Mouse (Mus musculus): ENCODE results near the gene Smpx. TPM values are rescaled to one million over a fixed set of nuclear protein-coding genes. Genes with fewer than 3 reads are reported as not detected.
A peak's percentile ranks its signal among the peaks of the same experiment; 100 is the strongest.

Smpx gene
- total and polyA plus RNA-seq, 2 experiments from 2014 or later, result not detected

DNA sequence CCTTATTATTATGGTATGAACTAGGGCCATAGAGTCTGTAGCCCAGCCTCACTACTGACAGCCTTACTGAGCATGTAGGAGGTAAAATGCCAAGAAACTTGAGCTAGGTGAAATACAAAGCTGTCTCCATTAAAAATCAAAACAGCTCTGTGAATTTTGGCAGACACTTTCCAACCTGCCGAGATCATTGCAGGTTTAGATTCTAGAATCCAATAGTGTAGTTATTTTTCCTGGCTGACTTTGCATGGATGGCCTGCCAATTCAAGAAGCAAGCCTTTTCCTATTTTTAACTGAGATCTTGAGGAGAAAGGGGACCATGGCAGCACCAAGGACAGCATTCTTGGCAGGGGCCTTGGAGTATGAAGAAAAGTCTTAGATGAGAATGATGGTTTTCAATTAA lies 35.6 kb downstream of the Smpx start:
- Histone ChIP-seq H3K36me3 (ENCODE audit: insufficient read depth) (no peaks in the 10 kb centered on the region), H3K27ac (ENCODE audit: low read depth, low read length) (no peak overlapping the region), H3K4me2 (ENCODE audit: low read depth) (no peak overlapping the region), H3K4me3 (ENCODE audit: low read depth, low read length) (no peak overlapping the region), H3K4me1 (ENCODE audit: insufficient read depth) (0 out of 2 replicates have a peak, but pooled peaks cover 5% of the 10 kb centered on the region), H3K27me3 (ENCODE audit: insufficient read depth, low read length) (no peaks in the 10 kb centered on the region), H3K9ac (no peak overlapping the region), H3K9me3 (ENCODE audit: low read length) (no peaks in the 10 kb centered on the region)
- no peak for TF ChIP-seq CTCF (IDR thresholded peaks at IDR 0.05; ENCODE audit: low read depth)
- WGBS, result 65% methylated on average over 1 of the region's 1 CpGs
- DNase-seq, result no peak
- peak; percentile 19; the same call in 1 of the 2 replicates for ATAC-seq

DNA sequence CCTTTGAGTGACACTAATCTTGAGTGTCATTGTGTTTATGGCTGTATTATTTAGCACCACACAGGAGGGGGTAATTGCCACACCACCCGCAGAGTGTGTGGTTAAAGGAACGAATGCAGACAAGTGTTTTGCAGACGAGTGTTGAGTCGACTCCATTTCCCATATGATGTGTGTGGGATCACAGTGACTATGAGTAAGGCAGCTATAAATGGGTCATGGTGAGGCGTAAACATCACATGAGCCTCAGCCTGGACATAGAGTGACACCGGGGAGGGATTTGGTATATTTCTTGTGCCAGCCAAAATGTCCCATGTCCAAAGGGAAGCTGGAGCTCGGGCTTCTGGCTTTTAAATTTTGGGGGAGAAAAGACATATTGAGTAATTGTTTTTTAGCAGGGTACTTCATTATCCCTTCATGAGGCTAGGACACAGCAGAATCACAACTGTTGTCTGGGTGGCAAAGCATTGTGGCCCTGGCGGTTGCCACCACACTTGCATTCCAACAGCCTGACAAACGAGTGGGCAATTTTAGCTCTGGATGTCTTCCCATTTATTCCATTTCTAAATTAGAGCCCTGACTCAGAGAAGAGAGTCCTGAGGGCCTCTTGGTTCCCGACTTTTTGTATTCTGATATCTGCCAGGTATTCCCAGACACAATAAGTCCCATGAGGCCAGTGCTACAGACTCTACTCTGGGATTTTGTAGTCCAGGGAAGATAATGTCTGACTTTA lies 49.3 kb downstream of the Smpx start:
- Histone ChIP-seq H3K27me3 (ENCODE audit: insufficient read depth, low read length) (no peaks in the 10 kb centered on the region), H3K9me3 (ENCODE audit: low read length) (no peaks in the 10 kb centered on the region), H3K4me3 (ENCODE audit: low read depth, low read length) (no peak overlapping the region), H3K4me2 (ENCODE audit: low read depth) (no peak overlapping the region), H3K4me1 (ENCODE audit: insufficient read depth) (no peaks in the 10 kb centered on the region), H3K9ac (no peak overlapping the region), H3K36me3 (ENCODE audit: insufficient read depth) (no peaks in the 10 kb centered on the region), H3K27ac (ENCODE audit: low read depth, low read length) (no peak overlapping the region)
- ATAC-seq (no peak), DNase-seq (no peak)
- WGBS, result 75% methylated on average over 10 of the region's 10 CpGs
- no peak for TF ChIP-seq CTCF (IDR thresholded peaks at IDR 0.05; ENCODE audit: low read depth)

DNA sequence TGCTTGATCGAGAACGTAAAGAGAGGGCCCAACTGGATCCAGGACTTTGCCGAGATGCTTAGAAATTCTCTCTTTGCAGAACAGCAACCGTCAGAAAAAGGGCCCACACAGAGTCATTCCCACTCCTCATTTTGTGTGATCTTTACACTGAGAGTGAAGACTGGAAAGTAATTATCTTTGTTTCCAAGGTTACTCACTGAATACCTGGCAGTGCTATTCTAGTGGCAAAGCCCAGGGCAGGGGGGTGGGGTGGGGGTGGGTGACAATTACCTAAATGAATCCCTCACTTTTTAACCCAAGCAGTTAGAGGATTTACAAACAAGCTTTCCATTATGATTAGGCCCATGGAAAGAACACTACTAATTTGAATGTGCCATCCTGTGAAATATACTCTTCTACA lies 55.8 kb downstream of the Smpx start:
- Histone ChIP-seq H3K4me3 (ENCODE audit: low read depth, low read length) (no peak overlapping the region), H3K27ac (ENCODE audit: low read depth, low read length) (no peak overlapping the region), H3K9ac (no peak overlapping the region), H3K9me3 (ENCODE audit: low read length) (no peaks in the 10 kb centered on the region), H3K36me3 (ENCODE audit: insufficient read depth) (no peaks in the 10 kb centered on the region), H3K4me1 (ENCODE audit: insufficient read depth) (no peaks in the 10 kb centered on the region), H3K27me3 (ENCODE audit: insufficient read depth, low read length) (no peaks in the 10 kb centered on the region), H3K4me2 (ENCODE audit: low read depth) (no peak overlapping the region)
- TF ChIP-seq CTCF (IDR thresholded peaks at IDR 0.05; ENCODE audit: low read depth), result no peak
- WGBS, result 32% methylated on average over 4 of the region's 4 CpGs
- ATAC-seq (peak; percentile 61; the same call in 1 of the 2 replicates), DNase-seq (no peak)

DNA sequence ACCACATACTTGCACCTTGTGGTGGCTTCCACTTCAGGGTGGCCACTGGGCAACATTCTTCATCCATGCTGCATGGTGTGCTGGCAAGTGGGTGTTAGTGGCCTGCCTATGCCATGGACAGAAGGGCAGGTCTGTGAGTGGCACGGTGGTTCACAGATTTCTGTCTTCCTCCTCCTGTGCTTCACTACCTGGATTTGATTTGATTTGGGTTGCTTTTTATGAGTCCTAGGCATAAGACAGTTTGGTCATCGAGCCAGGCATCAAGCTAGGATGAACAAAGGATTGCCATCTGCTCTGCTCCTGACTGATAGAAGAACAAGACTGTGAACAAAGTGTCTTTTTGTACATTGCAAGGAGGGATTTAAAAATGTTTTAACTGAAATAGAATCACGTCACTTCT lies 63.8 kb downstream of the Smpx start:
- no peak for ATAC-seq
- WGBS, result 79% methylated on average over 3 of the region's 3 CpGs

DNA sequence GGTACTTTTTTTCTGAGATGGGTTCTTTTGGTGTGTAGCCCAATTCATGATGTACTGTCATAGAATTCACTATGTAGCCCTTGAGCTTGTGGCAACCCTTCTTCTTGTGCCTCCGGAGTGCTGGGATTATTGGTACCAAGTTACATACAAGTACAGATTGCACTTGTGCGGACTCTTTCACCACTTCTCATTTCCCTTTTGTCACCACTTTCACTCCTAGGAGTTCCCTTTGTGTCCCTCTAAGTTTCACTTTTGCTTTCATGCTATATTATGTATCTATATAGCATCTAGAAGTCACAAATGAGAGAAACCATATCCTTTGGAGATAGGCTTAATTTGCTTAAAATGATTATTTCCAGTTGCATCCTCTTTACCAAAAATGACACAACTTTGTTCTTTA lies 103.0 kb downstream of the Smpx start:
- Histone ChIP-seq H3K9me3 (ENCODE audit: low read length) (no peaks in the 10 kb centered on the region), H3K4me2 (ENCODE audit: low read depth) (no peak overlapping the region)

More for the DNA sequence above, 63.8 kb downstream of the Smpx start:
- H3K9ac ChIP-seq, result no peak overlapping the region
- no peak overlapping the region for H3K27ac ChIP-seq (ENCODE audit: low read depth, low read length)
- H3K4me1 ChIP-seq (ENCODE audit: insufficient read depth), result no peaks in the 10 kb centered on the region
- H3K9me3 ChIP-seq (ENCODE audit: low read length), result no peaks in the 10 kb centered on the region
- H3K27me3 ChIP-seq (ENCODE audit: insufficient read depth, low read length), result no peaks in the 10 kb centered on the region
- no peak for TF ChIP-seq CTCF (IDR thresholded peaks at IDR 0.05; ENCODE audit: low read depth)
- H3K4me3 ChIP-seq (ENCODE audit: low read depth, low read length), result no peak overlapping the region
- no peak overlapping the region for H3K4me2 ChIP-seq (ENCODE audit: low read depth)
- no peak for DNase-seq
- no peaks in the 10 kb centered on the region for H3K36me3 ChIP-seq (ENCODE audit: insufficient read depth)

More for the DNA sequence above, 103.0 kb downstream of the Smpx start:
- H3K4me1 ChIP-seq (ENCODE audit: insufficient read depth), result no peaks in the 10 kb centered on the region
- H3K27ac ChIP-seq (ENCODE audit: low read depth, low read length), result no peak overlapping the region
- no peak for TF ChIP-seq CTCF (IDR thresholded peaks at IDR 0.05; ENCODE audit: low read depth)
- ATAC-seq (no peak), DNase-seq (no peak)
- H3K4me3 ChIP-seq (ENCODE audit: low read depth, low read length), result no peak overlapping the region
- no peaks in the 10 kb centered on the region for H3K36me3 ChIP-seq (ENCODE audit: insufficient read depth)
- 97% methylated on average over 2 of the region's 2 CpGs for WGBS
- no peak overlapping the region for H3K9ac ChIP-seq
- H3K27me3 ChIP-seq (ENCODE audit: insufficient read depth, low read length), result no peaks in the 10 kb centered on the region

Other genes with a start within 250 kb of the Smpx start
- gene Sms, start 206.6 kb upstream of the Smpx start, total RNA-seq (2014; rRNA removed), result 153 and 154 TPM in 2 replicates
- 146 and 159 TPM in 2 replicates for gene Sms, start 206.6 kb upstream of the Smpx start, polyA plus RNA-seq (2015; fragmentation: Nextera tagmentation; extraction: Ambion mirVana)
- gene Yy2, start 129.9 kb upstream of the Smpx start, total RNA-seq (2014; rRNA removed), result 1.5 and 4.1 TPM in 2 replicates
- gene Yy2, start 129.9 kb upstream of the Smpx start, polyA plus RNA-seq (2015; fragmentation: Nextera tagmentation; extraction: Ambion mirVana), result 1.3 and 1.8 TPM in 2 replicates
- gene Mbtps2, start 100.2 kb upstream of the Smpx start, total RNA-seq (2014; rRNA removed), result 15.0 and 19.0 TPM in 2 replicates
- gene Mbtps2, start 100.2 kb upstream of the Smpx start, polyA plus RNA-seq (2015; fragmentation: Nextera tagmentation; extraction: Ambion mirVana), result 20.0 and 24.9 TPM in 2 replicates
- 0.15 TPM in 1 of 2 replicates, not detected in the other for gene Klhl34, start 119.5 kb downstream of the Smpx start, total RNA-seq (2014; rRNA removed)
- gene Klhl34, start 119.5 kb downstream of the Smpx start, polyA plus RNA-seq (2015; fragmentation: Nextera tagmentation; extraction: Ambion mirVana), result 0.77 and 1.4 TPM in 2 replicates

Measured in forebrain, postnatal 0 days (tissue).